Mouse (Mus musculus) CH12.LX (cell line): ENCODE results near the gene C1qtnf2.

ENCODE experiments used
- CTCF ChIP-seq, 2 experiments: IDR thresholded peaks in 1 of 2; conservative IDR thresholded peaks in 1 of 2; 2 replicates each; pipeline ENCODE4 v1.5.1; 2011 to 2012; ENCODE audit warnings: low read depth in 2 of 2, low read length in 2 of 2, improper control_type of control experiment in 1 of 2, inconsistent platforms in 1 of 2, mild to moderate bottlenecking in 1 of 2, moderate library complexity in 1 of 2
- E2F4 ChIP-seq: IDR thresholded peaks from 2 replicates; pipeline ENCODE4 v1.6.1; 2011; ENCODE audit warnings: low read depth, low read length, improper control_type of control experiment; ENCODE audit not compliant: insufficient replicate concordance
- ELF1 ChIP-seq: IDR thresholded peaks from 2 replicates; pipeline ENCODE4 v1.6.1; 2014; ENCODE audit warnings: low read depth, mild to moderate bottlenecking, inconsistent platforms, low read length, improper control_type of control experiment
- EP300 ChIP-seq: IDR thresholded peaks from 2 replicates; pipeline ENCODE4 v1.6.1; 2011; ENCODE audit warnings: low read length, improper control_type of control experiment
- JUND ChIP-seq: conservative IDR thresholded peaks from 2 replicates; pipeline ENCODE4 v1.6.1; 2011; ENCODE audit warnings: low read depth, low read length, improper control_type of control experiment
- MAFK ChIP-seq: IDR thresholded peaks from 2 replicates; pipeline ENCODE4 v1.6.1; 2011; ENCODE audit warnings: low read length, improper control_type of control experiment; ENCODE audit not compliant: insufficient replicate concordance
- MAX ChIP-seq: IDR thresholded peaks from 2 replicates; pipeline ENCODE4 v1.6.1; 2011; ENCODE audit warnings: low read length, improper control_type of control experiment
- MEF2A ChIP-seq: IDR thresholded peaks from 2 replicates; pipeline ENCODE4 v1.6.1; 2014; ENCODE audit warnings: low read depth, mild to moderate bottlenecking, inconsistent platforms, low read length, improper control_type of control experiment, borderline replicate concordance
- NELFE ChIP-seq: IDR thresholded peaks from 2 replicates; pipeline ENCODE4 v1.6.1; 2011; ENCODE audit warnings: low read depth, low read length, improper control_type of control experiment
- POLR2A ChIP-seq: IDR thresholded peaks from 2 replicates; pipeline ENCODE4 v1.6.1; 2011; ENCODE audit warnings: low read depth, mild to moderate bottlenecking, improper control_type of control experiment, low read length
- TBP ChIP-seq: conservative IDR thresholded peaks from 2 replicates; pipeline ENCODE4 v1.6.1; 2011; ENCODE audit warnings: low read depth, low read length, improper control_type of control experiment
- TCF12 ChIP-seq: IDR thresholded peaks from 2 replicates; pipeline ENCODE4 v1.6.1; 2014; ENCODE audit warnings: low read depth, mild to moderate bottlenecking, inconsistent platforms, low read length, improper control_type of control experiment
- UBTF ChIP-seq: IDR thresholded peaks from 2 replicates; pipeline ENCODE4 v1.6.1; 2012; ENCODE audit warnings: low read depth, mild to moderate bottlenecking, inconsistent platforms, low read length, improper control_type of control experiment, moderate library complexity

DNA sequence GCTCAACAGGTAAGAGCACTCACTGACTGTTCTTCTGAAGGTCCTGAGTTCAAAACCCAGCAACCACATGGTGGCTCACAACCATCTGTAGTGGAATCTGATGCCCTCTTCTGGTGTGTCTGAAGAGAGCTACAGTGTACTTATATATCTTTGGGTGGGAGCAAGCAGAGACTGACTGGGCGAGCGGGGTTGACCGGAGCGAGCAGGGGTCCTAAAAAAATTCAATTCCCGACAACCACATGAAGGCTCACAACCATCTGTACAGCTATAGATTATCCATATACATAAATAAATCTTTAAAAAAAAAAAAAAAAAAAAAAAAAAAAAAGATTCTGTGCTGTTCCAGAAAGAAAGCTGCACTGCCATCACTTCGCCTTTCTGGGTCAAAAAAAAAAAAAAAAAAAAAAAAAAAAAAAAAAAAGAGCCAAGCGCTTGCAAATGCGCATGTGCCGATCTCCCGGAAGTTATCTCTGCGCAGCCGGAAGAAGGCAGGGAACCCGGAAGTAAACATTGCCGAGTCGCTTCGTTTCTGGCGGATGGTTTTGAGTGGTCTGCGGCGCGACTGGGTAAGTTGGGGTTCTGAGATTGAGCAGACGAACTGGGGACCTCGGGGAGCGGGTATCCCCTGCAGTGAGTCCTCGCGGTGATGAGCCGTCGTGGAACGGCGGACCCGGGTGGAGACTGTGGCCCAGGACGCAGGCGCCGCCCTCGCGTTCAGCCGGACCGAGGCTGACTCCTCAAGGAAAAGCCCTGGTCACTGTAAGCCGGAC, 40.6 kb upstream of the C1qtnf2 start, which contains the start of gene Slu7:
- TF ChIP-seq CTCF (conservative IDR thresholded peaks at IDR 0.05 in 1 of 2, IDR thresholded peaks at IDR 0.05 in 1 of 2; ENCODE audit: low read depth in 2 of 2, low read length in 2 of 2) (peak in 1 of 2 experiments; percentile 34; a peak in 2 of 4 replicates), MAFK (no peak), POLR2A (peak; percentile 80), TBP (peak; percentile 83; the same call in 1 of the 2 replicates), MEF2A (no peak), MAX (no peak; the same call in 1 of the 2 replicates), TCF12 (peak; percentile 67), ELF1 (peak; percentile 99), NELFE (peak; percentile 72), E2F4 (no peak), EP300 (no peak), UBTF (no peak), JUND (no peak)
